Mouse (Mus musculus): ENCODE results near the gene Tet3.

Gene Tet3

GRCm38 (mm10) chr6:83459034-83459644 lies at the start of gene Tet3:
TSS of gene Tet3 (minus strand) at chr6:83459084.
- no peak for DNase-seq (ENCODE audit: low spot score)

GRCm38 (mm10) chr6:83507168-83507546 lies 48.3 kb upstream of the Tet3 start:
- no peak for DNase-seq (ENCODE audit: low spot score)

- peak; percentile 98 for DNase-seq (ENCODE audit: low spot score)
These were observed 47.6 kb upstream of the Tet3 start, which contains the start of gene Dguok for GRCm38 (mm10) chr6:83506258-83507167. TSS of gene Dguok (minus strand) at chr6:83506969.

GRCm38 (mm10) chr6:83505554-83505953 lies 46.7 kb upstream of the Tet3 start:
- no peak for DNase-seq (ENCODE audit: low spot score)

GRCm38 (mm10) chr6:83503361-83503760 lies 44.5 kb upstream of the Tet3 start:
- no peak for DNase-seq (ENCODE audit: low spot score)

- no peak for DNase-seq (ENCODE audit: low spot score)
These were observed 43.8 kb upstream of the Tet3 start for GRCm38 (mm10) chr6:83502656-83503055.

DNA sequence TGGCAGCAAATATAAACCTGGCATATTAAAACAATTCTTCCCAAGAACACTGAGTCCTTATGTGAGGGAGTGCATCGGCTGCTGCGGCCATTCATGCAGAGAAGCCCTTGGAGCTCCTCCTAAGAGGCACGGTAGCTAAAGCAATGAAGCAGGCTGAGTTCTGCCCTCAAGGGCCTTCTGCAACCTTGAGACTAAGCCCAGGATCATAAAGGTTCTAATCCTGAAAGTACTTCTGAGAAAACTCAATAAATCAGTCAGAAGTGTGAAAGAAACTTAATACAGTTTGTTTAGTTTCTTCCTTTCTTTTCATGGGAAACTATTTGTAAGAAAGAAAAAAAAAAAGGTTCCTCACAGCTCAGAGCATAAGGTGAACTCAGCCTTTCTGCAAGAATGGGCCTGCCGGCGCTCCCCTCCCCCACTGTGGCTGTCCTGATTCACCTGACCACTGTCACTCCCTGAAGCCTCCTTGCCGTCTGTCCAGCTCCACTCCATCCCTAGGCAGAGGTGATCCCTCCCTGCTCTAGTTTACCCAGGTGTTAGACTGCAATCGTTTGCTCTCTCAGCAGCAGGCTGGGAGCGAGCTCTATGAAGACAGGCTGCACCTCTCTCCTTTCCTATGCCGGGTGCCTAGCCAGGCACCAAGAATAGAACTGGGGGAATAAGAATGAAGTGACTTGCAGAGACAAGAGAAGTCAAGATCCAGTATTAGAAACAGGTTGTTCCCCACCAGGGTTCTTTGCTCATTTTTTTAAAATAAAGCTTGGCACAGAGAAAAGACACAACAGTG lies 42.8 kb upstream of the Tet3 start:
- no peak for DNase-seq (ENCODE audit: low spot score)

DNA sequence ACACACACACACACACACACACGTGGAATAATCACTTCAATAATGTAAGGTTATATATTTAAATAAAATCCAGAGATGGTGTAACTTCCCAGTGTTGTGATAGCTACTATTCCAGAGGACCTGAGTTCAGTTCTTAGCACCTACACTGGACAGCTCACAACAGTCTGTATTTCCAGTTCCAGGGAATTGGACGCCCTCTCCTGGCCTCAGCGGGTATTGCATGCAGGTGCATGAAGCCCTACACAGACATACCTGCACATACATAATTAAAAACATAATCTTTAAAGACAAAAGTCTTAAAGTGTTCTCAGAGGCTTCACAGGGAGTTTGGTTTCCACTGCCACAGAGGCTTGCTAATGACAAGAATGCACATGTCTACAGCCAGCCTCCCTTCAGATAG lies 41.6 kb upstream of the Tet3 start:
- no peak for DNase-seq (ENCODE audit: low spot score)

- no peak for DNase-seq (ENCODE audit: low spot score)
These were observed 40.2 kb upstream of the Tet3 start for GRCm38 (mm10) chr6:83499078-83499477.

- DNase-seq (ENCODE audit: low spot score), result no peak
These were observed 38.1 kb upstream of the Tet3 start for GRCm38 (mm10) chr6:83496753-83497710.

- no peak for DNase-seq (ENCODE audit: low spot score)
These were observed 37.3 kb upstream of the Tet3 start for GRCm38 (mm10) chr6:83496009-83496752.

DNA sequence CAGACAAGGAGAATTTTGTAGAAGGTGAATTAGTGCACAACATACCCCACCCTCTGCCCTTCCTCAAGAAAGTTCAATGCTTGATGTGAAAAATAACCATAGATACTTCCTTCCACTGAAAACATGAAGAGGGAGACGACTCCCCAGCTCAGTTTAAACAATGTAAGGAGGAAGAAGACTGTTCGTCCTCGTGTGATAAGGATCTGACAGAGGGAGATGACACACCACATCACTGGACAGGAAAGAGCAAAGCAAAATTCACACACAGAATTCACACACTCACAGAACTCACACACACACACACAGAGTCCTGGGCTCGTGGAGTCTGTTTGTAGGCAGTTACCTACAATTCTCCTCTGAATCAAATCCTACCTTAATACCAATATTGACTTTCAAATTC lies 31.7 kb upstream of the Tet3 start:
- DNase-seq (ENCODE audit: low spot score), result no peak

- no peak for DNase-seq (ENCODE audit: low spot score)
These were observed 29.3 kb upstream of the Tet3 start for GRCm38 (mm10) chr6:83488200-83488599.

DNA sequence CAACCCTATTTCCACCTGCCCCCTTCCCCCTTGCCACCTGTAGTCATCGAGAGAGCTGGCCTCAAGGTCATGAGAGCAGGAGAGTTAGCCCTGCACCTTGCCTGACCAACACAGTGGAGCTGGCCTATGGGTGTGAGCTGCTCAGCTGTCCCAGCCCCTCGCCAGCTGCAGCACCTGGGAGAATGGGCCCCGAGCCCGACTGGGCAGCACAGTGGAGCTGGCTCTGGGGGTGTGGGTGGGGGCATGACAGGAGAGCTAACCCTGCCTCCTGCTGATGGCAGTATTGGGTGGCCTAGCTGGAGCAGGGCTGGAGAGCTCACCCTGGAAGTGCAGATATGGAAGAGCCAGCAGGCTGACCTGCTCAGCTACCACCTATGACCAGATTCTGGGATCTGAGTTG lies 28.4 kb upstream of the Tet3 start:
- DNase-seq (ENCODE audit: low spot score), result no peak

GRCm38 (mm10) chr6:83485854-83486253 lies 27.0 kb upstream of the Tet3 start:
- no peak for DNase-seq (ENCODE audit: low spot score)

- no peak for DNase-seq (ENCODE audit: low spot score)
These were observed 24.9 kb upstream of the Tet3 start for GRCm38 (mm10) chr6:83483776-83484175.

GRCm38 (mm10) chr6:83482418-83483085 lies 23.7 kb upstream of the Tet3 start:
- no peak for DNase-seq (ENCODE audit: low spot score)

DNA sequence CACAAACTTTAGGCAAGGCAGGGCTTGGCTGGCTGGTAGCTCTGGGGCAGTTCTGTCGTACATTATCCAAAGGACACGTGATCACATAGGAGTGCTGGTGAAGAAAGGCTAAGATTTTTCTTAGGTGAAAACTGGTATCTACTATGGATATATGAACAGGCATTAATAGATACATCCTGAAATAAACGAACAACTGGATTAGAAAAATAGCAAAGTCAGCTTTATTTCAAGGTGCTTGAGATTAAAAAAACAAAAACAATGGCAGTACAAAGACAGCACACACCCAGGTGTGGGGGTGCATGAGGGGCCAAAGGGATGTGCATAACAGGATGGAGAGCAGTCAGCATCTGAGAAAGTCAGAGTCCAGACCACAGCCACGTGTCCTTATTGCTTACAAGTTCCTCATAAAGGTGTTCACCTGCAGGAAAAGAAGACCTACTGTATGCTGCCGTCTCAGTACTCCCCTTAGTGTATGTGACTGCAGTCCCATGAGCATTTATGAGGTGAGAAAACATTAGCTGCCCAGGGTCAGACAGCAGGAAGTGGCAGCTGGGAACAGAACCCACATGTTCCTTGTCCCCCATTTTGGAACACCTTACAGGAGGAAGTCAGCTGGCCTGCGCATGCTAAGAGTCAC lies 21.3 kb upstream of the Tet3 start:
- no peak for DNase-seq (ENCODE audit: low spot score)

DNA sequence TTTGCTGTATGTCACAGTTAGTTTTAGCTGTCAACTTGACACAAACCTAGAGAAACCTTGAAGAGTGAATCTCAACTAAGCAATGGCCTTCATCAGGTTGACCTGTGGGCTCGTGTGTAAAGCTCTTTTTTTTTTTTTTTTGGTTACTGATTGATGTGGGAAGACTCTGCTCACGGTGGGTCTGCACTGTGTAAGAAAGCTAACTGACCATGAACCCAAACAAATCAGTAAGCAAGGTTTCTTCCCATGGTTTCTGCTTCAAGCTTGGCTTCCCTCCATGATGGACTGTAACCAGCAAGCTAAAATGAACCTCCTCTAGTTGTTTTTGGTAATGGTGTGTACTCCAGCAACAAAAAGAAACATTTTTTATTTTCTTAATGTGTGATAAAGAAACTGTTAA lies 20.3 kb upstream of the Tet3 start:
- DNase-seq (ENCODE audit: low spot score), result no peak

GRCm38 (mm10) chr6:83478628-83479027 lies 19.7 kb upstream of the Tet3 start:
- DNase-seq (ENCODE audit: low spot score), result no peak

Measured in urinary bladder, postnatal 14 days (tissue).